Mouse (Mus musculus): Measurements from ENCODE around the gene Hist1h4a.

DNA sequence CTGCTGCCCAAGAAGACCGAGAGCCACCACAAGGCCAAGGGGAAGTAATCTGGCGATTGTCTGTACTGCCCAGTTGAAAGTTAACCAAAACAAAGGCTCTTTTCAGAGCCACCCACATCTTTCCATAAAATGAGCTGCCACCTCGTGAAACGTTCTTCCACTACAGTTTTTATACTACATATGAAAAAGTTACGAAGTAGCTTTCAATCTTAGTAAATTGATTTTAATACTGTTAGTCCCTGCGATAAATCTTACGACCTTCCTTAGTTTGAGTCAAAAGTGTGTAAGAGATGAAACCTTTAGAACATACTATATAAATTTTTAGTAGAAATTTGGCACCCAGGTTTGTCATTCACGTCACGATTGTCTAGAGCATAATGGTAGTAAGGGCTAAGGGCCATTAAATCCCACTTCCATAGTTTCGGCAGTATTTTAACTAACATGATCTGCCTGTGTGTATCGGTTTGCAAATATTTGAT, 9.5 kb downstream of the Hist1h4a start:
- TF ChIP-seq CTCF (IDR thresholded peaks at IDR 0.05; ENCODE audit: low read depth) (no peak; the same call in 1 of the 2 replicates), EP300 (IDR thresholded peaks at IDR 0.05; ENCODE audit: low read depth) (no peak)
